Comparison of ENCODE assay signal across 12 mouse cellular contexts in genomic region chr16:56295888-56296648, GRCm38 (mm10).
DNase-seq lines count a peak whose midpoint lies in the region; ATAC-seq lines count a peak whose summit lies in the region.
"Had no signal": no experiment of that assay in that cellular context is flagged by ENCODE, and none has a peak within 500 bp of the region (broad histone marks: within the 10 kb centered on the region; RNA-seq: fewer than 3 reads in every experiment).

No protein-coding gene starts in this region.

- H3K9me3 ChIP-seq in kidney, embryonic 15.5 days (replicated peaks): no peaks in the 10 kb centered on the region
- no peaks in the 10 kb centered on the region for H3K9me3 ChIP-seq in lung, embryonic 15.5 days
- H3K9me3 ChIP-seq in neural tube, embryonic 14.5 days (ENCODE audit: control insufficient read depth, low read length): no peaks in the 10 kb centered on the region
- H3K9me3 ChIP-seq: limb, embryonic 15.5 days had no signal

- 63% methylated on average over 3 of the region's 3 CpGs for WGBS in kidney, embryonic 15.5 days
- 48% methylated on average over 3 of the region's 3 CpGs for WGBS in lung, embryonic 15.5 days
- 84% methylated on average over 3 of the region's 3 CpGs for WGBS in neural tube, embryonic 14.5 days

- H3K27ac ChIP-seq in kidney, embryonic 15.5 days: no peak overlapping the region
- H3K27ac ChIP-seq in lung, embryonic 15.5 days: no peak overlapping the region
- no peak overlapping the region for H3K27ac ChIP-seq in neural tube, embryonic 14.5 days (ENCODE audit: low read depth, low read length)
- H3K27ac ChIP-seq: limb, embryonic 15.5 days had no signal

- peak; percentile 25; the same call in 1 of the 2 replicates for ATAC-seq in kidney, embryonic 15.5 days (replicated peaks; ENCODE audit: low FRiP score)
- peak; percentile 91; the same call in 1 of the 2 replicates for ATAC-seq in lung, embryonic 15.5 days (ENCODE audit: borderline replicate concordance, extremely low read depth, low FRiP score, low TSS enrichment)
- peak; percentile 83 for ATAC-seq in neural tube, embryonic 14.5 days (ENCODE audit: low read depth)
- ATAC-seq: inflammation-experienced regulatory T-cells, adult 6 months had no signal

- no peaks in the 10 kb centered on the region for H3K36me3 ChIP-seq in kidney, embryonic 15.5 days
- no peaks in the 10 kb centered on the region for H3K36me3 ChIP-seq in lung, embryonic 15.5 days
- H3K36me3 ChIP-seq in neural tube, embryonic 14.5 days (ENCODE audit: control insufficient read depth, insufficient read depth, low read length): no peaks in the 10 kb centered on the region
- H3K36me3 ChIP-seq: limb, embryonic 15.5 days had no signal

- no peaks in the 10 kb centered on the region for H3K27me3 ChIP-seq in kidney, embryonic 15.5 days
- H3K27me3 ChIP-seq in lung, embryonic 15.5 days: no peaks in the 10 kb centered on the region; the same call in 1 of the 2 replicates
- no peaks in the 10 kb centered on the region for H3K27me3 ChIP-seq in neural tube, embryonic 14.5 days (ENCODE audit: control insufficient read depth, insufficient read depth, low read length)
- H3K27me3 ChIP-seq: limb, embryonic 15.5 days had no signal

- 0 out of 2 replicates have a peak, but pooled peaks cover 2% of the 10 kb centered on the region for H3K4me1 ChIP-seq in kidney, embryonic 15.5 days
- H3K4me1 ChIP-seq in lung, embryonic 15.5 days: peaks cover 12% of the 10 kb centered on the region; the same call in 1 of the 2 replicates
- no peaks in the 10 kb centered on the region for H3K4me1 ChIP-seq in neural tube, embryonic 14.5 days (ENCODE audit: control insufficient read depth, insufficient read depth, low read length)
- H3K4me1 ChIP-seq: limb, embryonic 15.5 days had no signal

- H3K4me2 ChIP-seq in kidney, embryonic 15.5 days: no peak overlapping the region
- no peak overlapping the region for H3K4me2 ChIP-seq in lung, embryonic 15.5 days
- no peak overlapping the region for H3K4me2 ChIP-seq in neural tube, embryonic 14.5 days (ENCODE audit: low read depth, low read length)
- H3K4me2 ChIP-seq: limb, embryonic 15.5 days had no signal

- DNase-seq in cerebellum, postnatal 14 days: peak; percentile 58 to 73
- DNase-seq in cerebellum, adult 8-10 months: no peak
- no peak for DNase-seq in kidney, postnatal 36 days
- DNase-seq in layer of hippocampus, postnatal 36 days: no peak
- no peak for DNase-seq in thymus, postnatal 10 days (ENCODE audit: low spot score in 2 of 2)
- DNase-seq: embryo, embryonic 11 days; spleen, adult 18-20 months had no signal

- H3K9ac ChIP-seq in kidney, embryonic 15.5 days: no peak overlapping the region
- no peak overlapping the region for H3K9ac ChIP-seq in lung, embryonic 15.5 days
- H3K9ac ChIP-seq in neural tube, embryonic 14.5 days (replicated peaks; ENCODE audit: low read depth, low read length): no peak overlapping the region
- H3K9ac ChIP-seq: limb, embryonic 15.5 days had no signal

- H3K4me3 ChIP-seq in kidney, embryonic 15.5 days (replicated peaks): no peak overlapping the region
- no peak overlapping the region for H3K4me3 ChIP-seq in lung, embryonic 15.5 days
- no peak overlapping the region for H3K4me3 ChIP-seq in neural tube, embryonic 14.5 days (ENCODE audit: low read depth, low read length)
- H3K4me3 ChIP-seq: limb, embryonic 15.5 days had no signal

Comparison
In these comparisons a context has a peak if more than half of its experiments do, and no peak if none do; other contexts are left out.
1. DNase-seq: peak in cerebellum, postnatal 14 days (2 of 2); none in cerebellum, adult 8-10 months (single experiment), kidney, postnatal 36 days (0 of 2), layer of hippocampus, postnatal 36 days (0 of 2) and thymus, postnatal 10 days (0 of 2).
2. ATAC-seq: peak in every context shown above with its lines; median percentile 91 in lung, embryonic 15.5 days; 83 in neural tube, embryonic 14.5 days; 25 in kidney, embryonic 15.5 days.